ENCODE assay signal across 10 mouse cellular contexts in the genomic region with DNA sequence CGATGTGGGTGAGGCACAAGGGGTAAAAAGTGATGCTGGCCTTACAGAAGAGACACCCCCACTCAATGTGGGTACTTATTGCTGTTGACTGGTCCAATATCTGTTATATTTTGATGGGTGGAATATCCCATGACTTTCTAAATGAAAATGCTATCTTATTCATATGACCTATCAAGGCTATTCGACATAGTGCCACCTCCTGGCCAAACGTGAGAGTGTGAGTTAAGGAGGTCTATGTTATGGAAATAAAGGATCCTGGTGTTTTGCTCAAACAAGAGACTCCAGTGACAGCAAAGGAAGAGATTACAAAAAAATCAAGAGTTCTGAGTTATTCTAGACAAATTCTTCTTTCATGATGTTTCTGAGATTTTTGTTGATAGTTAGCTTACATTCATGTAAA.
DNase-seq lines count a peak whose midpoint lies in the region; ATAC-seq lines count a peak whose summit lies in the region.
"Had no signal": no experiment of that assay in that cellular context is flagged by ENCODE, and none has a peak within 500 bp of the region (broad histone marks: within the 10 kb centered on the region; RNA-seq: fewer than 3 reads in every experiment).

No protein-coding gene starts in this region.

- no peaks in the 10 kb centered on the region; the same call in 1 of the 2 replicates for H3K9me3 ChIP-seq in forebrain, embryonic 11.5 days (ENCODE audit: control insufficient read depth, low read length)
- H3K9me3 ChIP-seq in forebrain, embryonic 16.5 days (ENCODE audit: control insufficient read depth, low read length) = no peaks in the 10 kb centered on the region
- H3K9me3 ChIP-seq in midbrain, embryonic 14.5 days (ENCODE audit: control insufficient read depth, low read length) = no peaks in the 10 kb centered on the region; the same call in 1 of the 2 replicates
- H3K9me3 ChIP-seq in midbrain, embryonic 11.5 days (ENCODE audit: control insufficient read depth, low read length) = no peaks in the 10 kb centered on the region

- DNase-seq in forebrain, embryonic 11.5 days (ENCODE audit: low spot score) = peak; percentile 53
- DNase-seq in midbrain, embryonic 14.5 days = peak; percentile 66
- no peak for DNase-seq in midbrain, embryonic 11.5 days (ENCODE audit: low spot score, missing footprints)
- DNase-seq in adrenal gland, postnatal 14 days = peak; percentile 54
- DNase-seq in heart, postnatal 4 days = peak; percentile 58
- DNase-seq: liver, embryonic 13.5 days had no signal

- H3K27me3 ChIP-seq in forebrain, embryonic 11.5 days (ENCODE audit: control insufficient read depth, insufficient read depth, low read length) = no peaks in the 10 kb centered on the region
- no peaks in the 10 kb centered on the region for H3K27me3 ChIP-seq in forebrain, embryonic 16.5 days (replicated peaks; ENCODE audit: control insufficient read depth, insufficient read depth, low read length)
- H3K27me3 ChIP-seq in midbrain, embryonic 14.5 days (ENCODE audit: control insufficient read depth, insufficient read depth, low read length) = no peaks in the 10 kb centered on the region
- no peaks in the 10 kb centered on the region for H3K27me3 ChIP-seq in midbrain, embryonic 11.5 days (ENCODE audit: control insufficient read depth, insufficient read depth, low read length)
- H3K27me3 ChIP-seq: liver, embryonic 13.5 days had no signal

- no peak overlapping the region for H3K4me3 ChIP-seq in forebrain, embryonic 11.5 days (ENCODE audit: low read depth, low read length)
- H3K4me3 ChIP-seq in forebrain, embryonic 16.5 days (replicated peaks; ENCODE audit: low read length) = no peak overlapping the region
- no peak overlapping the region for H3K4me3 ChIP-seq in midbrain, embryonic 14.5 days (replicated peaks; ENCODE audit: low read depth, low read length)
- no peak overlapping the region for H3K4me3 ChIP-seq in midbrain, embryonic 11.5 days (ENCODE audit: low read depth, low read length)
- H3K4me3 ChIP-seq: liver, embryonic 13.5 days had no signal

- H3K9ac ChIP-seq in forebrain, embryonic 11.5 days (ENCODE audit: low read length) = no peak overlapping the region
- H3K9ac ChIP-seq in forebrain, embryonic 16.5 days (replicated peaks; ENCODE audit: low read depth, low read length) = no peak overlapping the region
- H3K9ac ChIP-seq in midbrain, embryonic 14.5 days (replicated peaks; ENCODE audit: low read length) = no peak overlapping the region
- H3K9ac ChIP-seq in midbrain, embryonic 11.5 days (ENCODE audit: low read length) = no peak overlapping the region
- H3K9ac ChIP-seq: liver, embryonic 13.5 days had no signal

- no peaks in the 10 kb centered on the region for H3K4me1 ChIP-seq in forebrain, embryonic 11.5 days (replicated peaks; ENCODE audit: control insufficient read depth, insufficient read depth, low read length)
- H3K4me1 ChIP-seq in forebrain, embryonic 16.5 days (replicated peaks; ENCODE audit: control insufficient read depth, insufficient read depth, low read length) = no peaks in the 10 kb centered on the region
- no peaks in the 10 kb centered on the region for H3K4me1 ChIP-seq in midbrain, embryonic 14.5 days (ENCODE audit: control insufficient read depth, insufficient read depth, low read length)
- no peaks in the 10 kb centered on the region for H3K4me1 ChIP-seq in midbrain, embryonic 11.5 days (ENCODE audit: control insufficient read depth, insufficient read depth, low read length)
- H3K4me1 ChIP-seq: liver, embryonic 13.5 days had no signal

- no peak for ATAC-seq in forebrain, embryonic 11.5 days (replicated peaks; ENCODE audit: low FRiP score)
- no peak for ATAC-seq in forebrain, embryonic 16.5 days
- ATAC-seq in midbrain, embryonic 14.5 days (ENCODE audit: low FRiP score, low TSS enrichment) = no peak
- no peak for ATAC-seq in midbrain, embryonic 11.5 days (ENCODE audit: low FRiP score)
- ATAC-seq in megakaryocyte progenitor cell, adult 5-6 weeks (replicated peaks; ENCODE audit: poor library complexity) = peak; percentile 76
- ATAC-seq in megakaryocyte, adult 5-6 weeks (ENCODE audit: poor library complexity, severe bottlenecking) = no peak

- H3K4me2 ChIP-seq in forebrain, embryonic 11.5 days (ENCODE audit: low read depth, low read length, severe bottlenecking) = no peak overlapping the region
- no peak overlapping the region for H3K4me2 ChIP-seq in forebrain, embryonic 16.5 days (ENCODE audit: low read length)
- H3K4me2 ChIP-seq in midbrain, embryonic 14.5 days (ENCODE audit: low read length) = no peak overlapping the region
- no peak overlapping the region for H3K4me2 ChIP-seq in midbrain, embryonic 11.5 days
- H3K4me2 ChIP-seq: liver, embryonic 13.5 days had no signal

- no peak overlapping the region for H3K27ac ChIP-seq in forebrain, embryonic 11.5 days (ENCODE audit: low read depth, low read length)
- no peak overlapping the region for H3K27ac ChIP-seq in forebrain, embryonic 16.5 days (ENCODE audit: low read length)
- H3K27ac ChIP-seq in midbrain, embryonic 14.5 days (replicated peaks; ENCODE audit: low read depth, low read length) = no peak overlapping the region
- H3K27ac ChIP-seq in midbrain, embryonic 11.5 days (ENCODE audit: low read depth, low read length) = no peak overlapping the region
- H3K27ac ChIP-seq: liver, embryonic 13.5 days had no signal

- 47% methylated on average over 3 of the region's 3 CpGs for WGBS in forebrain, embryonic 11.5 days
- 44% methylated on average over 3 of the region's 3 CpGs for WGBS in forebrain, embryonic 16.5 days
- 50% methylated on average over 3 of the region's 3 CpGs for WGBS in midbrain, embryonic 14.5 days
- WGBS in midbrain, embryonic 11.5 days = 51% methylated on average over 3 of the region's 3 CpGs

- H3K36me3 ChIP-seq in forebrain, embryonic 11.5 days (ENCODE audit: control insufficient read depth, insufficient read depth, low read length) = no peaks in the 10 kb centered on the region
- no peaks in the 10 kb centered on the region for H3K36me3 ChIP-seq in forebrain, embryonic 16.5 days (ENCODE audit: control insufficient read depth, insufficient read depth)
- no peaks in the 10 kb centered on the region for H3K36me3 ChIP-seq in midbrain, embryonic 14.5 days (ENCODE audit: control insufficient read depth, insufficient read depth, low read length)
- H3K36me3 ChIP-seq in midbrain, embryonic 11.5 days (ENCODE audit: control insufficient read depth, insufficient read depth, low read length) = no peaks in the 10 kb centered on the region
- H3K36me3 ChIP-seq: G1E; liver, embryonic 13.5 days had no signal
